Mouse (Mus musculus): ENCODE data around the gene Gucy2c. TPM values are rescaled to one million over a fixed set of nuclear protein-coding genes. Genes with fewer than 3 reads are reported as not detected.

The Gucy2c gene
- polyA plus RNA-seq, 1 experiment from 2014 or later: 0.11 TPM

GRCm38 (mm10) chr6:136669274-136669673 is 112.3 kb downstream of the Gucy2c start:
- DNase-seq (ENCODE audit: low spot score): no peak
- no peaks in the 10 kb centered on the region for H3K27me3 ChIP-seq (replicated peaks; ENCODE audit: low read depth, poor library complexity, severe bottlenecking)
- H3K4me3 ChIP-seq: no peak overlapping the region
- peaks cover 4% of the 10 kb centered on the region; the same call in 1 of the 2 replicates for H3K9me3 ChIP-seq
- H3K4me1 ChIP-seq: peaks cover 5% of the 10 kb centered on the region; the same call in 1 of the 2 replicates
- H3K36me3 ChIP-seq (replicated peaks): no peaks in the 10 kb centered on the region
- 40% methylated on average over 5 of the region's 5 CpGs for WGBS
- H3K27ac ChIP-seq (replicated peaks): no peak overlapping the region

GRCm38 (mm10) chr6:136668266-136668986 is 113.1 kb downstream of the Gucy2c start:
- no peaks in the 10 kb centered on the region for H3K36me3 ChIP-seq (replicated peaks)
- DNase-seq (ENCODE audit: low spot score): no peak
- no peaks in the 10 kb centered on the region for H3K9me3 ChIP-seq
- WGBS: 60% methylated on average over 14 of the region's 14 CpGs
- H3K27ac ChIP-seq (replicated peaks): no peak overlapping the region
- H3K27me3 ChIP-seq (replicated peaks; ENCODE audit: low read depth, poor library complexity, severe bottlenecking): peaks cover 8% of the 10 kb centered on the region
- no peak overlapping the region for H3K4me3 ChIP-seq
- H3K4me1 ChIP-seq: peaks cover 5% of the 10 kb centered on the region; the same call in 1 of the 2 replicates

GRCm38 (mm10) chr6:136662063-136662462 is 119.5 kb downstream of the Gucy2c start:
- H3K4me3 ChIP-seq: peak overlapping the region; percentile 62
- 17% methylated on average over 11 of the region's 11 CpGs for WGBS
- no peak overlapping the region for H3K27ac ChIP-seq (replicated peaks)
- no peaks in the 10 kb centered on the region for H3K9me3 ChIP-seq
- H3K27me3 ChIP-seq (replicated peaks; ENCODE audit: low read depth, poor library complexity, severe bottlenecking): peaks cover 48% of the 10 kb centered on the region
- H3K36me3 ChIP-seq (replicated peaks): no peaks in the 10 kb centered on the region
- no peak for DNase-seq (ENCODE audit: low spot score)
- H3K4me1 ChIP-seq: peaks cover 10% of the 10 kb centered on the region

GRCm38 (mm10) chr6:136661706-136662016 is 119.9 kb downstream of the Gucy2c start, which contains the start of gene Plbd1:
Gene Plbd1 (minus strand): TSS chr6:136661928.
- DNase-seq (ENCODE audit: low spot score): peak; percentile 59
- H3K27ac ChIP-seq (replicated peaks): no peak within 1 kb of the TSS; the same call in 1 of the 2 replicates

GRCm38 (mm10) chr6:136660831-136661705 is 120.5 kb downstream of the Gucy2c start:
- H3K4me3 ChIP-seq: peak overlapping the region; percentile 62
- H3K27ac ChIP-seq (replicated peaks): no peak overlapping the region; the same call in 1 of the 2 replicates
- WGBS: 12% methylated on average over 34 of the region's 34 CpGs
- H3K36me3 ChIP-seq (replicated peaks): no peaks in the 10 kb centered on the region
- H3K27me3 ChIP-seq (replicated peaks; ENCODE audit: low read depth, poor library complexity, severe bottlenecking): peaks cover 48% of the 10 kb centered on the region
- no peak for DNase-seq (ENCODE audit: low spot score)
- H3K9me3 ChIP-seq: no peaks in the 10 kb centered on the region
- peaks cover 12% of the 10 kb centered on the region for H3K4me1 ChIP-seq

More at GRCm38 (mm10) chr6:136661706-136662016, 119.9 kb downstream of the Gucy2c start, which contains the start of gene Plbd1:
- WGBS: under 1% methylated on average over 19 of the region's 19 CpGs
- H3K9me3 ChIP-seq: no peaks in the 10 kb centered on the region
- peak within 1 kb of the TSS; percentile 62 for H3K4me3 ChIP-seq
- peaks cover 10% of the 10 kb centered on the region for H3K4me1 ChIP-seq
- H3K27me3 ChIP-seq (replicated peaks; ENCODE audit: low read depth, poor library complexity, severe bottlenecking): peaks cover 48% of the 10 kb centered on the region
- no peaks in the 10 kb centered on the region for H3K36me3 ChIP-seq (replicated peaks)

DNA sequence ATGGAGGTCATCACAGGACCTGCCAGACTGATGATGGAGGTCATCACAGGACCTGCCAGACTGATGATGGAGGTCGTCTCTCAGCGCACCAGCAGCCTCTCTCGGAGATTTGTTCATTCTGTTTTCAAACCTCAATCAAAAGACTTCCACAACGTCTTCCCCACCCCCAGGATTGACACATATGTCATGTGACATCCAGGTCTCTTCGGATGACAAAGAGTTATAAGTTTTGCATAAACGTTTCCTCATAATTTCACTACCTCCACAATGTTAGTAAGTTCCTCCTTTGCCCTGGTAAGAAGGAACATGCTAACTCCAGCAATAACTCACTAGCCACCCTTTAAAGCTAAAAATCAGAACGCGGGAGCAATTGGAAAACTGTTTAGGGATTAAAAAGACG is 122.3 kb downstream of the Gucy2c start:
- H3K27me3 ChIP-seq (replicated peaks; ENCODE audit: low read depth, poor library complexity, severe bottlenecking): peaks cover 48% of the 10 kb centered on the region
- H3K9me3 ChIP-seq: no peaks in the 10 kb centered on the region
- no peak overlapping the region for H3K27ac ChIP-seq (replicated peaks)
- WGBS: 91% methylated on average over 9 of the region's 9 CpGs
- H3K4me3 ChIP-seq: no peak overlapping the region
- no peak for DNase-seq (ENCODE audit: low spot score)
- H3K4me1 ChIP-seq: peaks cover 14% of the 10 kb centered on the region
- no peaks in the 10 kb centered on the region for H3K36me3 ChIP-seq (replicated peaks)

DNA sequence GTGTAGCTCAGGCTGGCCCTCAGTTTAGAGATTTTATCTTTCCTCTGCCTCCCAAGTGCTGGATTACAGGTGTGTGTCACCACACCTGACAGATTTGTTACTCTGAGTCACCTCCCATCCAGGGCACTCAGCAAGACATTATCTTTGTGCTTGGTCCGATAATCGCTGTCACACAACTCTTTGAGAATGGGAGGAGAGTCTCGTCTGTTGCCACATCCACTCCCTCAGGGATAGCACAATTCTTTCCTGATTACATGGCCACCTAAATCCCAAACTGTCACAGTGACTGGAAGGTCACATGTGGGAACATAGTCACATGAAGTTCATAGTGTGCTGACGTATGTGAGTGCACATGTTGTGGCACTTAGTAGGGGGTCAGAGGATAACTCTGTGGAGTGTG is 123.3 kb downstream of the Gucy2c start:
- no peak for DNase-seq (ENCODE audit: low spot score)
- no peaks in the 10 kb centered on the region for H3K36me3 ChIP-seq (replicated peaks)
- H3K4me3 ChIP-seq: no peak overlapping the region
- peaks cover 39% of the 10 kb centered on the region for H3K27me3 ChIP-seq (replicated peaks; ENCODE audit: low read depth, poor library complexity, severe bottlenecking)
- peaks cover 14% of the 10 kb centered on the region for H3K4me1 ChIP-seq
- no peaks in the 10 kb centered on the region for H3K9me3 ChIP-seq
- WGBS: 89% methylated on average over 4 of the region's 4 CpGs
- H3K27ac ChIP-seq (replicated peaks): no peak overlapping the region

GRCm38 (mm10) chr6:136655786-136656185 is 125.8 kb downstream of the Gucy2c start:
- peaks cover 3% of the 10 kb centered on the region; the same call in 1 of the 2 replicates for H3K4me1 ChIP-seq
- DNase-seq (ENCODE audit: low spot score): no peak
- H3K27ac ChIP-seq (replicated peaks): no peak overlapping the region
- no peaks in the 10 kb centered on the region for H3K36me3 ChIP-seq (replicated peaks)
- peak overlapping the region; percentile 5; the same call in 1 of the 2 replicates for H3K4me3 ChIP-seq
- WGBS: 72% methylated on average over 11 of the region's 11 CpGs
- no peaks in the 10 kb centered on the region for H3K9me3 ChIP-seq
- H3K27me3 ChIP-seq (replicated peaks; ENCODE audit: low read depth, poor library complexity, severe bottlenecking): peaks cover 14% of the 10 kb centered on the region

GRCm38 (mm10) chr6:136654470-136654869 is 127.1 kb downstream of the Gucy2c start:
- H3K9me3 ChIP-seq: no peaks in the 10 kb centered on the region
- no peak overlapping the region for H3K27ac ChIP-seq (replicated peaks)
- peaks cover under 1% of the 10 kb centered on the region; the same call in 1 of the 2 replicates for H3K27me3 ChIP-seq (replicated peaks; ENCODE audit: low read depth, poor library complexity, severe bottlenecking)
- no peak overlapping the region for H3K4me3 ChIP-seq
- H3K36me3 ChIP-seq (replicated peaks): no peaks in the 10 kb centered on the region
- WGBS: 93% methylated on average over 20 of the region's 20 CpGs
- no peak for DNase-seq (ENCODE audit: low spot score)
- H3K4me1 ChIP-seq: peaks cover 3% of the 10 kb centered on the region; the same call in 1 of the 2 replicates

GRCm38 (mm10) chr6:136653331-136653730 is 128.2 kb downstream of the Gucy2c start:
- Histone ChIP-seq H3K4me3 (no peak overlapping the region), H3K27ac (replicated peaks) (no peak overlapping the region), H3K27me3 (replicated peaks; ENCODE audit: low read depth, poor library complexity, severe bottlenecking) (no peaks in the 10 kb centered on the region), H3K36me3 (replicated peaks) (no peaks in the 10 kb centered on the region), H3K9me3 (no peaks in the 10 kb centered on the region), H3K4me1 (peaks cover 3% of the 10 kb centered on the region; the same call in 1 of the 2 replicates)
- DNase-seq (ENCODE audit: low spot score): no peak
- WGBS: 73% methylated on average over 5 of the region's 5 CpGs

GRCm38 (mm10) chr6:136650664-136651063 is 130.9 kb downstream of the Gucy2c start:
- 89% methylated on average over 8 of the region's 8 CpGs for WGBS
- DNase-seq (ENCODE audit: low spot score): no peak
- no peaks in the 10 kb centered on the region for H3K36me3 ChIP-seq (replicated peaks)
- no peak overlapping the region for H3K27ac ChIP-seq (replicated peaks)
- no peaks in the 10 kb centered on the region for H3K9me3 ChIP-seq
- peaks cover 8% of the 10 kb centered on the region for H3K4me1 ChIP-seq
- H3K27me3 ChIP-seq (replicated peaks; ENCODE audit: low read depth, poor library complexity, severe bottlenecking): no peaks in the 10 kb centered on the region
- H3K4me3 ChIP-seq: no peak overlapping the region

DNA sequence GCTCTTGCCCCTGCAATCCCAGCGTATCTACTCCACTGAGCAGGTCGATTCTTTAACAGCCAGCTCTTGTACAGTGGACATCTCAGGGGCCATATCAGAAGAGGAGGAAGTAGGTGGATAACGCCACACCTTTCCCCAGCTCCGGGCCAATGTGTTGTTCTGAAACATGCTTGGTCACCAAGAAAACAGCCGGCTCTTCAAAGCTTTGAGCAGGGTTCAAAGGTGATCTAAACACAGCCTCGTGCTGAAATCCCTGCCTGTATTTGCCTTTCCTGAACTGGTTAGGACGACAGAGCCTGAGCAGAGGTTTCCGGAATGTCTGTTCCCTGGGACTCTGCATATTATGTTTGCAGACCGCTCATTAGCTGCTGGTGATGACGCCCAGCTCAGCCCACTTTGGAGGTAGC is 134.1 kb downstream of the Gucy2c start:
- Histone ChIP-seq H3K9me3 (0 out of 2 replicates have a peak, but pooled peaks cover 3% of the 10 kb centered on the region), H3K27me3 (replicated peaks; ENCODE audit: low read depth, poor library complexity, severe bottlenecking) (no peaks in the 10 kb centered on the region), H3K27ac (replicated peaks) (0 out of 2 replicates have a peak overlapping the region, but pooled peaks have one; percentile 14), H3K4me3 (no peak overlapping the region), H3K36me3 (replicated peaks) (no peaks in the 10 kb centered on the region), H3K4me1 (peaks cover 9% of the 10 kb centered on the region)
- 66% methylated on average over 10 of the region's 10 CpGs for WGBS
- peak; percentile 24 for DNase-seq (ENCODE audit: low spot score)
